Mouse (Mus musculus) right cerebral cortex, postnatal 10 days (tissue): ENCODE measurements around the gene Kifc3.
A peak's percentile ranks its signal among the peaks of the same experiment; 100 is the strongest.
"Not testable (repeated sequence)": the region's sequence is repeated elsewhere in the genome, so short reads cannot be mapped to it uniquely, and the experiment has no call there.

Experiments used
- DNase-seq, 2 experiments: peaks; one replicate each; pipeline ENCODE4 v3.0.0; 2021; ENCODE audit warnings: low spot score in 2 of 2

Gene Kifc3

GRCm38 (mm10) chr8:95202056-95202570 is 499 bp downstream of the Kifc3 start:
- DNase-seq = no peak

DNA sequence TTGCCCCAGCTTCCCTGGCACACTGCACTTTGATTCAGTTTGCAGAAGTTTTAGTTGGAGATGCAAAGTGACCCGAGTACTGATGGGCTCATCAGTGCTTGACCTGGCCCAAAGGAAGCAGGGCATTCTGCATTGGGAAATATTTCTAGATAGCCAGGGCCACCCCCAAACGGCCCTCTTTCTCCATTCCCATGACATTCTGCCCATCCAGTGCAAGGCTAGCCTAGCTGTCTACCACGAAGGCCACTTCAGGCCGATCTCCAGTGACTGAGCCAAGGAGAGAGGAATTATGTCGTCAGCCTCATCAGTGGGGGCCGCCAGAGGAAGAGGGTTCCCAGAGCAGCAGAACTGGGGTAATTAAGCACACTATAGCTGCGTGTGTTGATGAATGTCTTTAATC is 1.1 kb downstream of the Kifc3 start:
- no peak for DNase-seq

GRCm38 (mm10) chr8:95200001-95200405 is 2.6 kb downstream of the Kifc3 start:
- no peak for DNase-seq

DNA sequence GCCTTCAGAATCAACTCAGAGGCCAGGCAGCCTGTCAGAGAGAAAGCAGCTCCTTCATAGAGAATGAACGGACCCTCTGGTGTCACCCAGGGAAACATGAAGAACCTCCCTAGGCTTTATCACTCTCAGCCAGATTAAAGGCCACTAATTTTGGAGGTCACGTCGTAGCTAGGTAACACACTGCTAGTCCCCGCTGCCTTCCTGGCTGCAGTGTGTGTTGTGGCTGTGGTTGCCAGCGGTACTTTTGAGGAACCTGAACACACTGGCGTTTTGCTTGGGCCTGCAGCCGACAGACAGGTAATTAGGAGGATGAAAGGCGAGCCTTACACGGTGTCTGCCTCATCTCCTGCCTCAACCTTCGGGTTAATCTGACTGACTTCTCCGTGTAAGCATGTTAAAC is 6.9 kb downstream of the Kifc3 start:
- DNase-seq = no peak

GRCm38 (mm10) chr8:95191497-95192175 is 11.0 kb downstream of the Kifc3 start:
- DNase-seq = no peak

DNA sequence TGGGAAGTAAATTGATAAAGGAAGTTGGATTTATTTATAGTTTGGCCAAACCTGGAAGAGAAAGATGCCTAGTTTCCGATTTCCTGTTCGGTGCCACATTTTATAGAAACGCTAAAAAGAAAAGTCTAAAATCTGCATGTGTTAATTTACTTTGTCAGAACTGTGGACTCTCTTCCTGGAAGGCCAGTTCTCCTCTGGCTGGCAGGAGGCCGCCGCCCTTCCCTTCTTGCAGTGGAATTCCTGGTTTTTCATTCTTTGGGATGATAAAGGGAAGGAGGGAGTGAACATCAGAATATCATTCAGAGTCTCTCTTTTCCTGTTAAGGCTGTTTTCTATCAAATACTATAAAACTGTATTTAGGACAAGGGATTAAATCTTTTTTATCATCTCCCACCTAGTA is 15.0 kb downstream of the Kifc3 start:
- DNase-seq = no peak

GRCm38 (mm10) chr8:95185891-95186513 is 16.6 kb downstream of the Kifc3 start:
- DNase-seq = no peak

GRCm38 (mm10) chr8:95185104-95185503 is 17.5 kb downstream of the Kifc3 start:
- DNase-seq = no peak

DNA sequence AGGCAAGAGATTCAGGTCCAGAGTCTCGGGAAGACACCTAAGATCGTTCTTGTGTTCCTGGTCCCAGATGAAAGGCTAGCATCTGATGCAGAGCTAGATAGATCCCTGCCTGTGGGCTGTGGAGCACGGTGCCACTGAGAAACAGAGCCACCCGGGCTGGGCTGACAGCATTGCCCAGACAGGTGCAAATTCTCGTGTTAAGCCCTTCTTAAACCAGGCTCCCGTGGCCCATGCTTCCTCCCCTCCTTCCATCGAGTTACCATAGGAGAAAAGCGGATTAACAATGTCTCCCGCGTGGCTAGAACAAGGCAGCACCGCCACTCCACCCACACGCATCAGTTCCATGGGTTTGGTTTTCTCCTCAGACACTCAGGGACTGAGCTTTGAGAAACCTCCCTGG is 18.4 kb downstream of the Kifc3 start:
- no peak for DNase-seq

DNA sequence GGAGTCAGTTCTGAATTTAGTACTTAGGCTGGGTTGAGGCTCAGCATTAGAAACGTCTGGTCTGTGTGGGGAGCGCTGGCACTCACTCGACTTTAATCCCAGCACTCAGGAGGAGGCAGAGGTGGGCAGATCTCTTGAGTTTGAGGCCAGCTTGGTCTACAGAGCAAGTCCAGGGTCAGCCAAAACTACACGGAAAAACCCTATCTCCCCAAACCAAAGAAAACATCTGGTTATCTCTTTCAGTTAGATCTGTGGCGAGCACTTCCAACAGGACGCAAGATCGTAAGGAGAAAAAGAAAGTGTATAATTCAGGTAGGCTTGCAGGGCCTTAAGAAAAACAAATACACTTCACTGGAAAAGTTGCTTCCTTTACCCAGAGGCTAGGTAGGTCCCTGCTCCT is 20.8 kb downstream of the Kifc3 start:
- no peak for DNase-seq

- DNase-seq = no peak
Measured at GRCm38 (mm10) chr8:95178191-95178590, 24.4 kb downstream of the Kifc3 start.

- DNase-seq = no peak
Measured at GRCm38 (mm10) chr8:95176985-95177384, 25.6 kb downstream of the Kifc3 start.

- peak; percentile 70 to 75 for DNase-seq
Measured at GRCm38 (mm10) chr8:95175808-95176207, 26.8 kb downstream of the Kifc3 start.

GRCm38 (mm10) chr8:95175306-95175705 is 27.3 kb downstream of the Kifc3 start:
- peak; percentile 36 to 58 for DNase-seq

DNA sequence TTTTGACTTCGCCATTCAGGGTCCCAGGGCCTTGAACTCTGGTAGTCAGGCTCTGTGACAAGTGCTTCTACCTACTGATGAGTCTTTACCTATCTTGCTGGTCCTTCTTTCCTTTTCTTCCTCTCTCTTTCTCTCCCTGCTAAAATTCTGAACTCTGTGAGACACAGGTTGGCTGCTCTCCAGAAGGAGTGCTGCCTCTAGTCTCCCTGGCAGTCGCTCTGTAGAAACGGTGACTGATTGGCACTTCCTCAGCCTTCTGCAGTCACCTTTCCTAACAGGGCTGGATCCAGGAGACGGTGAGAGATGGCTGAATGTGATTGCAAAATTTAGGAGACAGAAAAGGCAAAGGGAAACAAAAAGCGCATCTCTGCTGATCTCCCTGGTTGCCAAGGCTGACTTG is 30.2 kb downstream of the Kifc3 start:
- DNase-seq = peak in 1 of 2 experiments; percentile 39

- no peak for DNase-seq
Measured at GRCm38 (mm10) chr8:95167726-95168125, 34.9 kb downstream of the Kifc3 start.

DNA sequence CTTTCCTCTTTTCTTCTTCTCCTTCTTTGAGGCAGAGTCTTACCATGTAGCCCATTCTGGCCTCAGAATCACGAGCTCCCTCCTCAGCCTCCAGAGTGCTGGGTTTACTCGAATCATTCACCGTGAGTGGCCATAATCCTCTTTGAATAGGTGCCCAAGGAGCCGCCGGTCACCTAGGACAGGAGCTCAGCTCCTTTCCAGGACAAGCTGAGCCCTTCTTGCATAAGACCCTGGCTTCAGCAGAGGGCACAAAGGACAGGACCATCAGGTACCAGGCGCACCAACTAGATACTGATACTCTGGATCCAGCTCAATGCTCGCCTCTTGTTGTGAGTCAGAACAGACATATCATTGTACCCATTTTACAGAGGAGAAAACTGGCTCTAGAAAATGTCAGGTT is 36.2 kb downstream of the Kifc3 start:
- no peak for DNase-seq

DNA sequence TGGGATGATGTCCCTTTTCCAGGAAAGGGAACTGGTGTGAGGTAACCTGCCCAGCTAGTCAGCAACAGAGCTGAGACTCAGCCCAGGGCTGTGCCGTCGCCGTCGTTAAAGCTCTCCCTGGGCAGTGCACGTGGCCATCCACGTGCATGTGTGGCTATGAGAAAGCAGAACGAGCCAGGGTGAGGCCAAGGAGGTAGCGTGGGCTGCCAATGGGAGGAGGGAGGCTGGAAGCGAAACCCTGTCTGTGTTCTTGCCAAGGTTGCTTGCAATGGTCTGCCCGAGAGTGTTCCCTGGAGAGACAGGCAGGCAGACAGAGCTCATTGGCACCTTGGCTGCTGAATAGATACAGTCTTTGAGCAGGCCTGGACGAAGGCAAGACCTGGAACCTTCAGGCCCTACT is 36.7 kb downstream of the Kifc3 start:
- DNase-seq = peak; percentile 76 to 79

GRCm38 (mm10) chr8:95164469-95164868 is 38.1 kb downstream of the Kifc3 start:
- no peak for DNase-seq

- not testable (repeated sequence) for DNase-seq
Measured at GRCm38 (mm10) chr8:95163969-95164368, 38.6 kb downstream of the Kifc3 start.

DNA sequence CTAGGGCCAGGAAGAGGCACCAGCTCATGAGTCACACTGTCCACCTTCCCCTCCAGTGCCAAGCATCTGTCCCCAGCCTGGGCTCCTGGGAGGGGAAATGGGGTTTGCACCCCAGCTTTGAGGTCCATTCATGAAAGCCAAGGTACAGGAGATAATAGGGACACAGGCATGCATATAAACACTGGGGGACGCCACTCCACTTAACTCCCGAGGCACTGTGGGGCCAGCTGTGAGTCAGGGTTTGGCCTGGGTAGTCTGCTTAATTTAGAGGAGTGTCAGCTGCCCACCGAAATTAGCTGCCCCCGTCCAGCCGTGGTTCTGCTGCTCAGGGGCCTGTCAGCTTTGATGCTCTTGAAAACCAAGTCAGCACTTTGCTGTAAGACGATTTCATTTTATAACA is 39.8 kb downstream of the Kifc3 start:
- DNase-seq = no peak

DNA sequence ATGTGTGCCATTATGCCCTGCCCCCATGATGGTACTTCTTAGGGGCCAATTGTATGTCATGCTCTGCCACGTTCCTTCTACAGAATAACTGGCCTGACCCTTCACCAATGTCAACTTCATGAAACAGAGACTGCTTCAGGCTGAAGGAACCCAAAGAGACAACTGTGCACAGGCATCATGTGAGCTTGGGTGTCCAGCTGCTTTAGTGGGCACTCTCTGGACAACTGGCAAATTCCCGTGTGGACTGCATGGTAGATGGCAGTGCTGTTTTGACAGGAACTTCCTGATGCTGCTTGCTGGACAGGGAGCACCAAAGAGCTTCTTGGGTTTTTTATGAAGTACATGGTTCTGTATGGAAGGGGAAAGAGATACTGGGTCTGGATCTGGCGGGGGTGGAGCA is 43.3 kb downstream of the Kifc3 start:
- DNase-seq = no peak

- DNase-seq = no peak
Measured at GRCm38 (mm10) chr8:95158654-95159053, 44.0 kb downstream of the Kifc3 start.
